Mouse (Mus musculus) myocyte (in vitro differentiated cells): ENCODE results near the gene Fggy. TPM values are rescaled to one million over a fixed set of nuclear protein-coding genes. Genes with fewer than 3 reads are reported as not detected.

ENCODE experiments used
- H3K27me3 ChIP-seq: one replicate; pipeline ENCODE4 v1.6.1; 2011; ENCODE audit not compliant: control insufficient read depth, insufficient read depth, insufficient read length
- H3K36me3 ChIP-seq: one replicate; pipeline ENCODE4 v1.6.1; 2011; ENCODE audit not compliant: control insufficient read depth, insufficient read depth
- H3K4me2 ChIP-seq: one replicate; pipeline ENCODE4 v1.6.1; 2011; ENCODE audit warnings: low read depth, control low read depth
- H3K4me3 ChIP-seq: one replicate; pipeline ENCODE4 v1.5.1; 2011; ENCODE audit warnings: mild to moderate bottlenecking, control low read depth, moderate library complexity
- H3K79me2 ChIP-seq: one replicate; pipeline ENCODE4 v1.6.1; 2011; ENCODE audit not compliant: control insufficient read depth, insufficient read depth
- H3ac ChIP-seq: one replicate; pipeline ENCODE4 v1.6.1; 2011; ENCODE audit not compliant: control insufficient read depth, insufficient read length
- CEBPB ChIP-seq: IDR thresholded peaks from 2 replicates; pipeline ENCODE4 v1.6.1; 2011; ENCODE audit warnings: mild to moderate bottlenecking, moderate library complexity; ENCODE audit not compliant: poor library complexity, insufficient read depth, severe bottlenecking
- E2F4 ChIP-seq: IDR thresholded peaks from one replicate; pipeline ENCODE4 v1.6.1; 2011; ENCODE audit warnings: mild to moderate bottlenecking, control low read depth, moderate library complexity; ENCODE audit not compliant: insufficient read depth
- MAX ChIP-seq: IDR thresholded peaks from one replicate; pipeline ENCODE4 v1.6.1; 2011; ENCODE audit warnings: low read depth, mild to moderate bottlenecking, control low read depth
- MYOD1 ChIP-seq, 3 experiments: IDR thresholded peaks; one replicate each; pipeline ENCODE4 v1.6.1; 2011; ENCODE audit warnings: control low read depth in 2 of 3, low read depth in 2 of 3, mild to moderate bottlenecking in 2 of 3, moderate library complexity in 1 of 3; ENCODE audit not compliant: insufficient read length in 2 of 3, control insufficient read depth in 1 of 3
- MYOG ChIP-seq, 3 experiments: IDR thresholded peaks; one replicate each; pipeline ENCODE4 v1.6.1; 2011; ENCODE audit warnings: control low read depth in 2 of 3, low read depth in 2 of 3, mild to moderate bottlenecking in 2 of 3; ENCODE audit not compliant: insufficient read length in 2 of 3, control insufficient read depth in 1 of 3, insufficient read depth in 1 of 3
- POLR2A ChIP-seq: IDR thresholded peaks from one replicate; pipeline ENCODE4 v1.6.1; 2011; ENCODE audit warnings: low read depth, mild to moderate bottlenecking, control low read depth, moderate library complexity; ENCODE audit not compliant: insufficient read length
- POLR2AphosphoS2 ChIP-seq: IDR thresholded peaks from one replicate; pipeline ENCODE4 v1.6.1; 2011; ENCODE audit warnings: low read depth, control low read depth; ENCODE audit not compliant: insufficient read length
- REST ChIP-seq: IDR thresholded peaks from one replicate; pipeline ENCODE4 v1.6.1; 2011; ENCODE audit warnings: mild to moderate bottlenecking, control low read depth, moderate library complexity; ENCODE audit not compliant: insufficient read depth, insufficient read length
- SRF ChIP-seq: IDR thresholded peaks from one replicate; pipeline ENCODE4 v1.6.1; 2011; ENCODE audit warnings: low read depth; ENCODE audit not compliant: control insufficient read depth, insufficient read length
- TCF12 ChIP-seq: IDR thresholded peaks from one replicate; pipeline ENCODE4 v1.6.1; 2011; ENCODE audit warnings: mild to moderate bottlenecking, control low read depth; ENCODE audit not compliant: poor library complexity, insufficient read depth, severe bottlenecking
- TCF3 ChIP-seq: IDR thresholded peaks from one replicate; pipeline ENCODE4 v1.6.1; 2011; ENCODE audit warnings: low read depth, control low read depth; ENCODE audit not compliant: insufficient read length
- USF1 ChIP-seq: IDR thresholded peaks from one replicate; pipeline ENCODE4 v1.6.1; 2011; ENCODE audit warnings: low read depth, mild to moderate bottlenecking, control low read depth, moderate library complexity
- polyA plus RNA-seq: library from polyadenylated mRNA; unstranded; fragments of >200 nt; fragmentation: generic; extraction: Trizol; gene quantifications from one replicate; pipeline ENCODE4 v1.2.1, GENCODE M21; 2012; ENCODE audit warnings: missing spikeins

Fggy gene
- polyA plus RNA-seq, 1 experiment = 12.7 TPM

DNA sequence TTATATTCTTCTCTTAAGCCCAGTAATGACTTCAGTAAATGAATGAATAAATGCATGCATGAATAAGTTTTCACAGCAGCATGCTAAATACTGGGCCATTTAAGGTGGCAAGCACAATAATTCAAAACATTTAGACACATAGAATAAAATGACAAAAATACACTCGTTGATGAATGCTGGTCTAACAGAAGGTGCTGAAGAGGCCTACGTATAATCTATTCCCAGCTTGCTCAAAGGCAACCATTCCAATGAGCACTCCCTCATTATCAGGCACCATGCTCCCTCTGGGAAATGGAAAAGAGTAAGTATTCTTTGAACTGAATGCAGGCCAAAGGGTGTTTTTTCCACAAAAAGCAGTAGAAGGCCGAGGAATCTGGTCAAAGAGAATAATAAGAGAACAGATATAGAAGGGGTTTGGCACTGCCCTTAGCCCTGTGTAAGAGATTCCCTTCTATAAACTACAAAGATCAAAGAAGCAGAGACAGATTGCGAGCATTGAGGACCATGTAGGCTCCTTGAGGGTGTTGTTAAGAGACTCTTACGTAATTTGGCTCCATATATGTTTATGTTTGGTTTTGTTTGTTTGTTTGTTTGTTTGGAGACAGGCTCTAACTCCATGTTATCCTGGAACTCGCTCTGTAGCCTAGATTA, 195.4 kb downstream of the Fggy start:
- Histone ChIP-seq H3K27me3 (no peaks in the 10 kb centered on the region), H3K4me3 (no peak overlapping the region), H3ac (no peak overlapping the region), H3K36me3 (no peaks in the 10 kb centered on the region), H3K4me2 (no peak overlapping the region), H3K79me2 (no peaks in the 10 kb centered on the region)
- TF ChIP-seq TCF3 (no peak), USF1 (no peak), MAX (no peak), E2F4 (no peak), MYOG (IDR thresholded peaks at IDR 0.05; ENCODE audit: control insufficient read depth in 1 of 3, insufficient read depth in 1 of 3, insufficient read length in 2 of 3, low read depth in 2 of 3) (no peak), REST (no peak), POLR2A (no peak), POLR2AphosphoS2 (no peak), SRF (no peak), MYOD1 (IDR thresholded peaks at IDR 0.05; ENCODE audit: control insufficient read depth in 1 of 3, insufficient read length in 2 of 3, low read depth in 2 of 3) (no peak), CEBPB (no peak), TCF12 (no peak)

DNA sequence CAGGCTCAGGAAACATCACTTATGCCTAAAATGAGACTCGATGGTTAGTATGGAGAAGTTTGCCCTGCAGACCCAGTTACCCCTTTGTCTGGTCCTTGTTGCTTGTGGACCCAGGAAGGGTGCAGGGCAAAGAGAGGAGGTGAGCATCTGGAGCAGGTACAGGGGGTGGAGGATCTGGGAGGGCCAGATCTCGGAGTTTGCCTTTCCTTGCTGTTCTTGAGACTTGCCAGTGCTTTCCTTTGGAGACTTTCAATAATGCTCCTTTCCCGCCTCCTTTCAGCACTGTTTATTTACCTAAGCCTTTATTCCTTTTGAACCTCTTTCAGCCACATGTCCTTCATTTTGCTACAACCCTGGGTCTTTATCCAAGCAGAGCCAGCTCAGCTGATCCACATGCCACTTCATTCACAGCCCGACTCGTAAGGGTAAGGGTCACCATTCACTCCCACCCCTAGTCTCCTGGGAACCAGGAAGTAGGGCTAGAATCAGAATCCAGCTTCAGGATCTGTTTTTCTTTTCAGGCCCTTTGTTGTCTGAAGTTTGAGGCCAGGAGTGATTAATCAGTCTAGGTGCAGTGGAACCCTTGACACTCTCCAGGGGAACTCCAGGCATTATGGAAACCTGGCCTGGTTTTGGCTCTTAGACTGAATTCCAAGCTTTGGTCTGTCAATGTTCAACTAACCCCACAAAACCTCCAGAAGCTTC, 201.9 kb downstream of the Fggy start:
- TF ChIP-seq TCF12 = no peak
- TF ChIP-seq POLR2A = no peak
- TF ChIP-seq MYOD1 (IDR thresholded peaks at IDR 0.05; ENCODE audit: control insufficient read depth in 1 of 3, insufficient read length in 2 of 3, low read depth in 2 of 3) = no peak
- no peak for TF ChIP-seq SRF
- TF ChIP-seq CEBPB = no peak
- TF ChIP-seq USF1 = no peak
- TF ChIP-seq MAX = no peak
- no peak for TF ChIP-seq TCF3
- no peak for TF ChIP-seq E2F4
- no peak for TF ChIP-seq POLR2AphosphoS2
- TF ChIP-seq MYOG (IDR thresholded peaks at IDR 0.05; ENCODE audit: control insufficient read depth in 1 of 3, insufficient read depth in 1 of 3, insufficient read length in 2 of 3, low read depth in 2 of 3) = no peak
- no peak for TF ChIP-seq REST
- Histone ChIP-seq H3ac (no peak overlapping the region), H3K4me2 (no peak overlapping the region), H3K36me3 (no peaks in the 10 kb centered on the region), H3K79me2 (no peaks in the 10 kb centered on the region), H3K27me3 (no peaks in the 10 kb centered on the region), H3K4me3 (no peak overlapping the region)

DNA sequence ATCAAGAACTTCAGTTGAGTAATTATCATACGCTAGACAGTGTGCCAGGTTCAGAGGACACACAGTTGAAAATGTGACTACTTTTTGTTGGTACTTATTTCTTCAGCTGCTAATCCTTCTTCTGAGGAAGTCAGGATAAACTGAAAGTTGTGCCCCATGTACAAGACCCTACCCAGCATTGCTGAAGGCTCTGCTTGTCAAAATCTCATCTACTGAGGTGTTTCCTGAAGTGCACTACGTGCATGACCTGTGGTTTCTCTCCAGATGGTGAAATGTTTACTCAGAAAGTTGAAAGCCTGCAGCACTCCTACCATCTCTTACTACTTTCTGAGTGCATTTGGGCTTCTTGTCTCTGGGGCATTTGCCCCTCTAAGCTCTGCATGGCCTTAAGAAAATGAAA, 208.1 kb downstream of the Fggy start:
- no peaks in the 10 kb centered on the region for H3K36me3 ChIP-seq
- H3K27me3 ChIP-seq = no peaks in the 10 kb centered on the region
- H3K4me2 ChIP-seq = no peak overlapping the region
- H3K79me2 ChIP-seq = no peaks in the 10 kb centered on the region
- TF ChIP-seq TCF3 (no peak), E2F4 (no peak), TCF12 (no peak), MYOD1 (IDR thresholded peaks at IDR 0.05; ENCODE audit: control insufficient read depth in 1 of 3, insufficient read length in 2 of 3, low read depth in 2 of 3) (no peak), POLR2A (no peak)
- no peak overlapping the region for H3K4me3 ChIP-seq
- no peak overlapping the region for H3ac ChIP-seq

DNA sequence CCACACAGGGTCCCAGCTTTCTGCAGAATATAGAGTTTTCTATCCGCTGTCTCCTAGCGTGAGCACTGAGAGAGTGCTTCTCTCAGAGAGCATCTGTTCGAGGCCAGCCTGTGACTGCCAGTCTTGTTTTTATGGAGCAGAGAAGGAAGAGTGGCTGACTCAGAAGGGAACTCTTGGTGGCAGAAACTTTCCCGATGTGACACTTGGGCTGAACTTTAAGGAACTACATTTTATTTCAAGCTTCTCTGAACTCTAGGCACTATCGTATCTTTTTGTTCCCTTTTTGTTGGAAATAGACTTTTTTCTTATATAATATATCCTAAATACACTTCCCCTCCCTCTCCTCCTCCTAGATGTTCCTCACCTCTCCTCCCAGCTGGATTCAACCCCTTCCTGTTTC, 213.2 kb downstream of the Fggy start:
- Histone ChIP-seq H3K27me3 (no peaks in the 10 kb centered on the region), H3ac (no peak overlapping the region), H3K36me3 (no peaks in the 10 kb centered on the region), H3K4me2 (no peak overlapping the region), H3K4me3 (no peak overlapping the region), H3K79me2 (no peaks in the 10 kb centered on the region)
- TF ChIP-seq TCF12 = no peak
- no peak for TF ChIP-seq POLR2A
- TF ChIP-seq MAX = no peak
- no peak for TF ChIP-seq MYOD1 (IDR thresholded peaks at IDR 0.05; ENCODE audit: control insufficient read depth in 1 of 3, insufficient read length in 2 of 3, low read depth in 2 of 3)
- no peak for TF ChIP-seq E2F4
- TF ChIP-seq REST = no peak
- no peak for TF ChIP-seq SRF
- no peak for TF ChIP-seq TCF3
- TF ChIP-seq USF1 = no peak
- no peak for TF ChIP-seq CEBPB
- no peak for TF ChIP-seq POLR2AphosphoS2
- TF ChIP-seq MYOG (IDR thresholded peaks at IDR 0.05; ENCODE audit: control insufficient read depth in 1 of 3, insufficient read depth in 1 of 3, insufficient read length in 2 of 3, low read depth in 2 of 3) = no peak
